Mouse (Mus musculus) spleen, adult 2 months (tissue): ENCODE results near the gene Gnpat. TPM values are rescaled to one million over a fixed set of nuclear protein-coding genes. Genes with fewer than 3 reads are reported as not detected.

Experiments used
- DNase-seq, 2 experiments: peaks; one replicate each; pipeline versions ENCODE4 v3.0.0 to v3.0.0-alpha.2; 2012 to 2021; ENCODE audit warnings: low spot score in 2 of 2, low read depth in 1 of 2
- H3K27ac ChIP-seq: fragments of 200-500 bp; 2 replicates; pipeline ENCODE4 v1.5.1; 2012; ENCODE audit warnings: low read length, inconsistent platforms; ENCODE audit not compliant: insufficient read depth
- H3K27me3 ChIP-seq: fragments of 200-500 bp; 2 replicates; pipeline ENCODE4 v1.6.1; 2012; ENCODE audit warnings: mild to moderate bottlenecking, moderate library complexity, low read length, inconsistent platforms; ENCODE audit not compliant: control insufficient read depth, insufficient read depth
- H3K36me3 ChIP-seq: fragments of 200-500 bp; 2 replicates; pipeline ENCODE4 v1.6.1; 2012; ENCODE audit warnings: mild to moderate bottlenecking, low read length, inconsistent platforms; ENCODE audit not compliant: control insufficient read depth, insufficient read depth
- H3K4me1 ChIP-seq: fragments of 200-500 bp; 2 replicates; pipeline ENCODE4 v1.6.1; 2011; ENCODE audit warnings: inconsistent platforms; ENCODE audit not compliant: control insufficient read depth, insufficient read depth, insufficient read length
- H3K4me3 ChIP-seq: fragments of 200-500 bp; 2 replicates; pipeline ENCODE4 v1.5.1; 2011; ENCODE audit warnings: mild to moderate bottlenecking, inconsistent platforms; ENCODE audit not compliant: insufficient read depth, insufficient read length; ENCODE audit errors: extremely low read depth
- CTCF ChIP-seq: fragments of 200-500 bp; IDR thresholded peaks from 2 replicates; pipeline ENCODE4 v1.5.1; 2011; ENCODE audit warnings: mild to moderate bottlenecking, inconsistent platforms; ENCODE audit not compliant: insufficient read depth, insufficient read length, insufficient replicate concordance; ENCODE audit errors: extremely low read depth
- POLR2A ChIP-seq: fragments of 200-500 bp; IDR thresholded peaks from 2 replicates; pipeline ENCODE4 v1.6.1; 2011; ENCODE audit warnings: low read depth, low read length, inconsistent platforms
- WGBS: fragments of 180-500 bp; shearing (Covaris S2); methylation state at CpG from one replicate; pipeline ENCODE4 v1.1.7; 2018; 5-methylcytosine and 5-hydroxymethylcytosine counted together
- polyA plus RNA-seq: library from polyadenylated mRNA; depleted of rRNA; stranded (reverse); fragments of >200 nt; gene quantifications from 2 replicates; pipeline ENCODE4 v1.2.3, GENCODE M21; 2012

Gene Gnpat
- polyA plus RNA-seq, 1 experiment: 36.0 TPM

DNA sequence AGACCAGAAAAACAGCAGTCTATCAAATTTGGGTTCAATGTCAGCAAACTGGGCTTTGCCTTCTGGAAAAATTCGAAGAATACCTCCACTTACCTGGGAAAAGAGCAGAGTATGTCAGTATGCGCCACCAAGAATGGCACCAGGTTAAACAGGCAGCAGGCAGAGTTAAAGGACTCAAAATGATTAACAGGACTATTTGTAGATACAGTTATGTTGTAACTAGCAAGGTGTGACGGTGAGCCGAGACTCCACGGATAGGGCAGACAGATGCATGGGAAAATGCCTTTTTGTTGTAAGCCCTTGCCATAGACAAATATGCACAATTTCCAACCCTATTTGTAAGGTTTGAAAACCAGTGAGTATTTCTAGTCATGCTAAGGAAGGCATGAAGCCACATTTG is 51.2 kb downstream of the Gnpat start:
- no peak overlapping the region for H3K27ac ChIP-seq
- H3K27me3 ChIP-seq: no peaks in the 10 kb centered on the region
- 96% methylated on average over 5 of the region's 5 CpGs for WGBS
- peaks cover 16% of the 10 kb centered on the region for H3K36me3 ChIP-seq
- no peaks in the 10 kb centered on the region for H3K4me1 ChIP-seq
- no peak for DNase-seq
- no peak for TF ChIP-seq CTCF
- TF ChIP-seq POLR2A: no peak
- H3K4me3 ChIP-seq: no peak overlapping the region

DNA sequence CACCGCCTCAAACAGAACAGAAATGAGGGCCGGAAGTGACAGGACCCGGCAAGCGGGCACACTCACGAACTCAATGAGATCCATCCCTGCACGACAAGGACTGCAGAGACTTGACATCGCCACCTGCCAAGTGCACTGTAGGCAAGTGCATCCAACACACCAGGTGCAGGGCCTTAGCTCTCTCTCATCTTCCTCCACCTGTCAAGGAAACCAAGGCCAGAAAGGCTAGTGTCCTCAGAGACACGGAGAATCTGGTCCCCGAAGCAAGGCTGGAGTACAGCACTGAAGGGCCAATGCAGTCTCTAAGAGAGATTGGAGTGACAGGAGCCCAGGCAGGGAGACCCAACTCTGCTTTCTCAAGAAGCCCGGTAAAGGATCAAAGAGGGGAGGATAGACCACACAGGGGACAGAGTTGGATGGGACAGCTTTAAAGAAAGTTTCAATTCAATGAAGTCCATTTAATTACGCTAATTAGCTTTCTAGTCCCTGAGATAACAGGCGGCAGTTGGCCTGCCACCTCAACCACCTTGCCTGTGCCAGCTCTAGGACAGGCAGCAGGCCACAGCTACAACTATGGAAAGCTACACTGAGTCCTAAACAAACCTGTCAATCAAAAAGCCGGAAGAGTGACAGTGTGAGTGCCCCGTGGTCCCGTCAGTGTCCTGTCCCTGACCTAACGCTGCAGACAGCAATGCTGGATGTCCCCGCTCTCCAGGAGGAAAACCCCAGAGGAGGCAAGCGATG is 55.1 kb downstream of the Gnpat start:
- Histone ChIP-seq H3K27me3 (no peaks in the 10 kb centered on the region), H3K27ac (no peak overlapping the region), H3K4me1 (peaks cover 9% of the 10 kb centered on the region; the same call in 1 of the 2 replicates), H3K36me3 (peaks cover 7% of the 10 kb centered on the region), H3K4me3 (no peak overlapping the region)
- 88% methylated on average over 18 of the region's 18 CpGs for WGBS
- TF ChIP-seq CTCF (no peak), POLR2A (no peak)
- no peak for DNase-seq

DNA sequence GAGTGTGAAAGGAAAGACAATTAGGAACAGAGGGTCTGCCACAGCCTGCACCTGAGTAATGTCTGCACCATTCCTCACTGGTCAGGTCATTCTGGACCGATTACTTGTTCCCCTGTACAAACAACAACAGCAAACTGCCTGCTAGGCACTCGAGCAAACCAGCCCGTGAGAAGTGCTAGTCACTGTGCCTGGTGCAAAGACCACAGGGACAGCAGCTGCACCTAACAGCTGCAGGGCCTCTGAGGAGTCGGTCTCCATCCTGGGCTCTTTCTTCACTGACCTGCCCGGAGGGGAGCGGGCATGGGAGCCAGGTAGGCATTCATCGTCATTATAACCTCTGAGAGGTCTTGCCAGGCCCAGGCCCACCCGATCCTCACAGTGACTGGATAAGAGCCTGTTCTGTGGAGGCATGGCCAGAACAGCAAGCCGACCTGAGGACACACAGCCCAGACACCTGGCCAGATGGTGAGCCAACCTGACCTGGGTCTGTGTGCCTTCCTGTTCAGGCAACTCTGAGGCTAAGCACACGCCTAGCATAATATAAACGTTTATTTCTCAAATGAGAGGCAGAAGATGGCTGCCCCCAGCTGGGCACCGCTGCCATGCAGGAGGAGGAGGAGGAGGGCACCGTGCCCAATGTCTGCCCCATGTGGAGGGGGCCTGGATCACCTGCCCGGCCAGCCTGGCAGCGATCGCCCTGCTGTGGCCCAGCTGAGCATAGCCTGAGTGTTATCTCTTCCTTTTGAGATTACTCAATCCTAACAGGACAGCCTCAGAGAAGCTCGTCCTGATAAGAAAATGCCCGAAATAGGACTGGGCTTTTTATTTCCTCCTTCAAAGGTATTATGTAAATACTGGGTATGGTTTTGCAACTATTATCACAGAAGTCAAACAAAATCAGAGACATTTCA is 58.8 kb downstream of the Gnpat start:
- Histone ChIP-seq H3K4me3 (no peak overlapping the region), H3K27ac (no peak overlapping the region), H3K4me1 (peaks cover 21% of the 10 kb centered on the region; the same call in 1 of the 2 replicates), H3K27me3 (no peaks in the 10 kb centered on the region), H3K36me3 (no peaks in the 10 kb centered on the region)
- no peak for DNase-seq
- no peak for TF ChIP-seq CTCF
- no peak for TF ChIP-seq POLR2A
- 29% methylated on average over 18 of the region's 18 CpGs for WGBS

DNA sequence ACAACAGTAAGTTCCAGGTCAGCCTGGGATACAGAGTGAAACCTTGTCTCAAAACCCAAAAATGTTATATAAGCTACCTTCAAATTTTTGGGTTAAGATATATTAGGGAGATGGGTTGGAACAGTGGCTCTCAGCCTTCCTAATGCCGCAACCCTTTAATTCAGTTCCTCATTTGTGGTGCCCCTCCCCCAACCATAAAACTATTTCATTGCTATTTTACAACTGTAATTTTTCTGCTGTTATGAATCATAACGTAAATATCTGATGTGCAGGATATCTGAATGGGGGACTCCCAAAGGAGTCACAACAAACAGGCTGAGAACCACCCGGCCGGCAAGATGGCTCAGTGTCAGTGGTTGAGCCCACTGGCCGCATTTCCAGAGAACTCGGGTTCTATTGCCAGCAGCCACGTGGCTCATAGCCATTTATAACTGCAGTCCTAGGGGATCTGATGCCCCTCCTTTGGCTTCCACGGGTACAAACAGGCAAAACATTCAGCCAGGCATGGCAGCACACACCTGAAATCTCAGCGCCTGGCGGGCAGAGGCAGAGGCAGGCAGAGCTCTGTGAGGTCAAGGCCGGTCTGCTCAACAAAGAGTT is 59.8 kb downstream of the Gnpat start:
- Histone ChIP-seq H3K4me1 (peaks cover 24% of the 10 kb centered on the region; the same call in 1 of the 2 replicates), H3K4me3 (no peak overlapping the region), H3K36me3 (no peaks in the 10 kb centered on the region), H3K27me3 (no peaks in the 10 kb centered on the region), H3K27ac (no peak overlapping the region)
- DNase-seq: no peak
- no peak for TF ChIP-seq CTCF
- TF ChIP-seq POLR2A: no peak
- 41% methylated on average over 11 of the region's 11 CpGs for WGBS

DNA sequence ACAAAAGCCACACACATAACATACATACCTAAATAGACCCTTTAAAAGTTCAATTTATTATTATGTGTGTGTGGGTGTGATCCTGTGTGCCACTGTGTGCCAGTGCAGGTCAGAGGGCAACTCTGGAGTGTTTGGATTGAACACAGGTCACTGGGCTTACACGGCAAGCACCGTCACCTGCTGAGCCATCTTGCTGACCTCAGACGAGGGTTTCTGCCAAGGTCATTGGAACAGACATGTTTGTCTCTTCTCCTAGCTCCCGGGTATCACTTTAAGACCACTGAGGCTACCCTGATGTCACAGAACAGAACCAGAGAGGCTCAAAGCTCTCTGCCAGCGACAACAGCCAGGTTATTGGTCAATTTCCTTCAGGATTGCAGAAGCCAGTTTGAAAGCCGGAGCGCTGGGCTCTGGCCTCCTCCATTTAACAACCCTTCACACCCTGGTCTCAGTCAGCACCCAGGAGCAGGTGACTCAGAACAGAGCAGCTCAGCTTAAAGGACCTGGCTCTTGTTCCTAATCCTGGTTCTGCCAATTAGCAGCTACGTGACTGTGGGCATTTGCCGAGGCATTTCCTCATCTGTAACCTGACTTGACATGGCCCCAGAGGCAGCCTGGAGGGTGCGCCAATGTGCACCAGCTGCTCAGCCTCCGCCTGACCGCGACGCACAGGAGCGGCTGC is 61.3 kb downstream of the Gnpat start:
- peaks cover 27% of the 10 kb centered on the region; the same call in 1 of the 2 replicates for H3K4me1 ChIP-seq
- 80% methylated on average over 15 of the region's 15 CpGs for WGBS
- no peak overlapping the region for H3K27ac ChIP-seq
- no peaks in the 10 kb centered on the region for H3K36me3 ChIP-seq
- no peak for TF ChIP-seq CTCF
- TF ChIP-seq POLR2A: no peak
- no peak for DNase-seq
- H3K4me3 ChIP-seq: no peak overlapping the region
- H3K27me3 ChIP-seq: no peaks in the 10 kb centered on the region

DNA sequence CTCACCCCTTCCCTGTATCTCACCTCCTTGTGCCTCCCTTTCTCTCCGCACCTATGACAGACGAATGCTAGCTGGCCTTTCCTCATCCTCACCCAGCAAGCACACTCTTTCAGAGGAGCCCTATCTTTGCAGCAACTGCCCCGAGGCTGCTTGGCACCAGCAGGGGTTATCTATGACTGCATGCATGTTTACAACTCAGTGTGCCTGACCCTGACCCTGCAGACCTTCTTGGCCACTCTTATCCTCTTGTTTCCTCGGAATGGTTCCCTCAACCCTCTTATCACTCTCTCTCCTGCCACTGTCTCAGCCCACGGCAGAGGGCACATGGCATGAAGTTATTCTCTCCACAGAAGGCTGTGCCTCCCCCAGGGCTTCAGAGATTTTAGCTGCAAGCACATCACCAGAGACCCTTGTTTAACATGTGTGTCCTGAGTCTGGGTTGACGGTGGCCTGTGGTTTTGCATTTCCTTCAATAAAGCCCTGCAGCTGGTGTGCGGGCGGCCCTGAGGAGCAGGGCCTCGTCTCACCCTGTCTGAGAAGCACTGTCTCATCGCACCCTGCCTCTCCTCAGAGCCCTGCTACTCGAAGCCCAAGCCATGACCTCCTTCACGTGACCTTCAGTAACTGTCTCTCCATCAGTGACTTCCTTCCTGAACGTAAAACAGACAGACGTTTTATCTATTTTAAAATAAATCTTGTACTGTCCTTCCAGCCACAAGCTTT is 62.9 kb downstream of the Gnpat start:
- Histone ChIP-seq H3K4me3 (no peak overlapping the region), H3K4me1 (peaks cover 27% of the 10 kb centered on the region; the same call in 1 of the 2 replicates), H3K27me3 (no peaks in the 10 kb centered on the region), H3K27ac (no peak overlapping the region; the same call in 1 of the 2 replicates), H3K36me3 (no peaks in the 10 kb centered on the region)
- no peak for TF ChIP-seq CTCF
- TF ChIP-seq POLR2A: no peak
- WGBS: 19% methylated on average over 14 of the region's 14 CpGs
- DNase-seq: no peak
